Mouse (Mus musculus) cerebellum, adult 9-10 months (tissue): ENCODE measurements at regions not wholly inside any gene's neighbourhood (a gene's known extent, or its start where the extent isn't known, plus 50 kb on each side); places are given as distances from the start of the nearest gene placed in this dataset.

Experiments used
- DNase-seq: peaks from one replicate; pipeline ENCODE4 v3.0.0; 2022

GRCm38 (mm10) chr4:142452614-142453013 lies 213.4 kb upstream of the Kazn start:
- DNase-seq: no peak

GRCm38 (mm10) chr4:142450884-142451283 lies 211.7 kb upstream of the Kazn start:
- DNase-seq: no peak

GRCm38 (mm10) chr4:142449713-142450112 lies 210.5 kb upstream of the Kazn start:
- no peak for DNase-seq

- DNase-seq: no peak
These were observed 210.0 kb upstream of the Kazn start for GRCm38 (mm10) chr4:142449198-142449702.

DNA sequence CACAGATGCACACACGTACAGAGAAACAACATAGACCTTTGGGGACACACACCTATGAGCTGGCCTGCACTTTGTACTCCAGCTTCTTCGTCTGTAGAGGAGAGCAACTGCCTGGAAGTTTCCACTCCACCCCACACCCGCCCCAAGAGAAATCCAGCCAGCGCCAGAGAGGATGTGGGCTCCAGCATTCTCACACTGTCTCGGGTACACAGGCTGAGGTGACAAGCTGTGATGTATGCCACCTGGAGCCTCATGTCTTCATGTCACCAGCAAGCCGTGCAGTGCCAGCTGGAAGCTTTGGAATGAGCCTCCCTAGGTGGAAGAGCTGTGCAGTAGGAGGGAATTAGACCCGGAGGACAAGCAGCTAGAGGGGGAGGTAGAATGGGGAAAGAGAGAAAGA lies 208.3 kb upstream of the Kazn start:
- no peak for DNase-seq

DNA sequence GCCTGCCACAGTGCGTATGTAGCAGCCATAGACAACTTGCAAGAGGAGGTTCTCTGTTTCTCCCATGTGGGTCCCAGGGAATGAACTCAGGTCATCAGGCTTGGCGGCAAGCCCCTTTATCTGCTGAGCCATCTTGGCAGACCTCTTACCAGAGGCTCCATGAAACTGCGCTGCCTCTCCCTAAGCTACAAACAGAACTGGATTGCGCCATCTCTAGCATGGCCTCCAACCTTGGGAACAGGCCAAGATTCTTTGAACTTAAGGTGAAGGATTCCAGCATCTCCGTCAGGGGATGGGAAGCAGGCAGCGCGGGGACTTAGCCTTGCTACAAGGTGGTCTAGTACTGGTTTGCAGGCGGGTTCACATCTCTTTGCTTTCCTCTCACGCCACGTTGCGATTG lies 201.8 kb upstream of the Kazn start:
- DNase-seq: no peak

GRCm38 (mm10) chr4:142439450-142440183 lies 200.4 kb upstream of the Kazn start:
- DNase-seq: no peak

- peak; percentile 28 for DNase-seq
These were observed 185.4 kb upstream of the Kazn start for GRCm38 (mm10) chr4:142424596-142424995.

GRCm38 (mm10) chr4:142420427-142420826 lies 181.2 kb upstream of the Kazn start:
- no peak for DNase-seq

- DNase-seq: no peak
These were observed 175.7 kb upstream of the Kazn start for GRCm38 (mm10) chr4:142414874-142415273.

DNA sequence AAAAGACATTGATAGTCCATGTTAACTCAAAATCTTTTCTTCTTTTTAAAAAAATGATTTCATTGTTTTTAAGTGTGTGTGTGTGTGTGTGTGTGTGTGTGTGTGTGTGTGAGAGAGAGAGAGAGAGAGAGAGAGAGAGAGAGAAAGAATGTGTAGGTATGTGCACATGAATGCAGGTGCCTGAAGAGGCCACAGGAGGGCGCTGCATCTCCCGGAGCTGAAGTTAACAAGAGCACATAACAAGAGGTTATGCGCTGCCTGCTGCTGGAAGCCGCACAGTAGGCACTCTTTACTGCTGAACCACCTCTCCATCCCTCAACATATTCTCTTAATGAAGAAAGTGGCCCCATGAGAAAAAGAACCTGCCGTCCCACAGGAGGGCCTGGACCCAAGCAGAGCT lies 172.6 kb upstream of the Kazn start:
- no peak for DNase-seq

- DNase-seq: peak; percentile 60
These were observed 171.7 kb upstream of the Kazn start for GRCm38 (mm10) chr4:142410596-142411573.

DNA sequence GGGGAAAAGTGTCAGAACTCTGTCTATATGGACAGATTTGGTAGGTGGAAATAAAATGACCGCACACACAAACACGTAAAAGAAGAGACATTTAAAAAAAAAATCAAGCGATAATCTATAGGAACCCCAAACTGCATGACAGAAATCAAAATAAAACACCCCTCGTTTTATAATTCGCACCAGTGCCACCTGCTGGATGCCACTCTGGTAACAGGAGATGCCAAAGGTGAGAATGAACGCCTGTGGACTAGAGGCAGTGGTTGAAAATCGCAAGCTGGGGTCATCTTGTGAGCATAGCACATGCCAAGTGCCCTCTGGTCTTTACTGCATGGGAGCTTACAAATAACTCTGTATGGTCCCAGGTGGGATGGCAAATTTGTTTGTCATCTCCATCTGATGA lies 158.7 kb upstream of the Kazn start:
- no peak for DNase-seq

- peak; percentile 49 for DNase-seq
These were observed 153.7 kb upstream of the Kazn start for GRCm38 (mm10) chr4:142392924-142393323.

GRCm38 (mm10) chr4:142390531-142391195 lies 151.5 kb upstream of the Kazn start:
- DNase-seq: no peak

DNA sequence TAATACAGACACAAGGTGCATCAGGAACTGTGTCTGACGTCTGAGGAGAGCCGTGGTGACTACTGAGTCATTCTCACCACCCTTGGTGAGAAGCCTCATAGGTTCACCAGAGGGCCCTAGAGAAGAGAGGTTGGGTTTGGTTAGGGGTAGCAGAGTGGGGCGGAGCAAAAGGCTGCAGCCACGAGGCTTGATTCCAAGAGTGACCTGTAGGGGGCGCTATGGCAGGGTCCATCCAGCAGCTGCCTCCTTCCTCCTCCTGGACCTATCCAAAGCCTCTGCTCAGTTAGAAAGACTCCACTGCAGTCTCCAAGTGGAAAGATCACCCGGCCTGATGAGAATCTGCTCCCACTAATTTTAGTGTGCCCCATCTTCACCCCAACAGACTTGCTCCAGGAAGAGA lies 149.3 kb upstream of the Kazn start:
- DNase-seq: no peak

DNA sequence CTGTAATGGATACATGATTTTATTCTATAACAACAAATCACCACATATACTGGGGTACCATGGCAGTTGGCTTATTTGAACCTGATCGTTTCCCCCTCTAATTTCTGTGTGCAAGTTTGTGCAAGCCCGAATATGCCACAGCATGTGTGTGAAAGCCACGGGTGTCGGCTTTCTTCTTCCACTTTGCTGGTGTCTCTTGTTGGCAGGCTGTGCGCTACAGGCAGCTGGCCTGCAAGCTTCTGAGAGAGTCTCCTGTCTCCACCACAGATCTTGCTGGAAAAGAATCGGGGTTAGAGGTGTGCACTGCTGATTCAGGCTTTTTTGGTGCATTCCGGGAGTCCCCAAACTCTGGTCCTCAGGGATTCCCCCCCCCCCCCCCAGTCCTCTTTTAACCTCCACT lies 142.0 kb upstream of the Kazn start:
- peak; percentile 15 for DNase-seq

DNA sequence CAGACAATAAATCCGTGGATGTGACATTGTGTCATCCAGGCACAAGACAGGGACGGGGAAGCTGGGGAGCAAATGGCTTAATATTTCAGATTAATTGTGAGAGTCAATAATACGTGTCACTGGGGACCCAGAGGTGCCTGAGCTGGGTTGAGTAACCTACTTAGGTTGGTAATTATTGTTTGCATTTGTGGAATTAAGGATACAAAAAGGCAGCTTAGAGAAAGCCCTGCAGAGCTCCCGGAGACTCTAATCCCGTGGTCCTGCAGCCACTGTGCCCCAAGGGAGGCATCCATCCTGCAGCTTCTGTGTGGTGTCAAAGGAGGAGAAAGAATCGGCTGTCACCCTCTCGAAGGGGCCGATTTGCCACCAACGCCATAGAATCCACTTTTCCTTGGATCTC lies 139.3 kb upstream of the Kazn start:
- no peak for DNase-seq

GRCm38 (mm10) chr4:142367774-142368173 lies 128.6 kb upstream of the Kazn start:
- DNase-seq: no peak

DNA sequence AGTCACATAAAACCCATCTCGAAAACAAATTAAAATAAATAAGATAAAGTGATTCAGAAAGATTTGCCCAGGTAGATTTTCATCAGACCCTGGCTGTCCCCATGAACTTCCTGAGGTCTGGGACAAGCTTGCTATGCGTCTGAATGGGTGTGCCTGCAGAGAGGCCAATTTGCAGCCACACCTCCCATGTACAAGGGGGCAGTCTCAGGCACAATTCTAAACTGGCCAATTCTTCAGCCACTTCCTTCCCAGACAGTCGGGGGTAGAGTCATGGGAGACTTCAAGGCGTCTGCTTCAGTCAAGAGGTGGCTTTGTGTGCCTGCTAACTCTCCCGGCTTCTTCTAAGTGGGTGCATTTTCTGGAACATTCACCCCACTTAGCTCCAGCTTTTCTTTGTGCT lies 122.9 kb upstream of the Kazn start:
- no peak for DNase-seq

GRCm38 (mm10) chr4:142358866-142359265 lies 119.7 kb upstream of the Kazn start:
- DNase-seq: no peak

- no peak for DNase-seq
These were observed 116.2 kb upstream of the Kazn start for GRCm38 (mm10) chr4:142355387-142355786.

DNA sequence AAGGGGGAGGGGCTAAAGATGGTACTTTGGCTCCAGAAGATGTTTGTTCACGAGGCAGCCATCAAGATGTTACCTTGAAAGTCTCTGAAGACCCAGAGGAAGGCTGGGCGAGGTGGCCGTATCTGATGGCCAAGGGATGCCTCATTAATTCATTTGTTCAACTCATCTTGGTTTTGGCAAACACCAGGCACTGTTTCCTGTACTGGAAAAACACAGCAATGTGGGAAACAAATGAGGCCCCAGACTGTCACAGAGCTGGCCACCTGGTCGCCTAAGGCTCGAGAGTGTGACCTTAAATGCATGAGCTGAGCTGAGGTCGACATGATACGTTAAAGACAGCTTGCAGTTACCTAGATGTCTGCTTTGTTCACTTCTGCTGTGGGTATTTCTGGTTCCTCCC lies 114.3 kb upstream of the Kazn start:
- peak; percentile 52 for DNase-seq
